Mouse (Mus musculus): ENCODE results near the gene Dap3.

- no peak for TF ChIP-seq HCFC1 (IDR thresholded peaks at IDR 0.05; ENCODE audit: borderline replicate concordance, insufficient read depth, low read length)
- TF ChIP-seq ZNF384 (IDR thresholded peaks at IDR 0.05; ENCODE audit: low read depth, low read length): no peak
These were observed 11.9 kb downstream of the Dap3 start for GRCm38 (mm10) chr3:88939071-88939470.
